Mouse (Mus musculus) hindbrain, embryonic 13.5 days (tissue): ENCODE results near the gene Zfp57. TPM values are rescaled to one million over a fixed set of nuclear protein-coding genes. Genes with fewer than 3 reads are reported as not detected.

ENCODE experiments used
- ATAC-seq: fragments of 200-750 bp; cut with Nextera tagmentation; 2 replicates; pipeline ENCODE4 v1.8.0; 2017; ENCODE audit warnings: moderate TSS enrichment; ENCODE audit not compliant: low FRiP score
- H3K27ac ChIP-seq: fragments of 300-500 bp; sonication (generic); 2 replicates; pipeline ENCODE4 v1.5.1; 2015; ENCODE audit warnings: inconsistent platforms, mild to moderate bottlenecking, moderate library complexity
- H3K27me3 ChIP-seq: fragments of 300-500 bp; sonication (generic); 2 replicates; pipeline ENCODE4 v1.6.1; 2015; ENCODE audit warnings: mild to moderate bottlenecking, inconsistent platforms
- H3K36me3 ChIP-seq: fragments of 300-500 bp; sonication (generic); 2 replicates; pipeline ENCODE4 v1.6.1; 2015; ENCODE audit warnings: mild to moderate bottlenecking, inconsistent platforms
- H3K4me1 ChIP-seq: fragments of 300-500 bp; sonication (generic); replicated peaks from 2 replicates; pipeline ENCODE4 v1.6.1; 2015; ENCODE audit warnings: inconsistent platforms
- H3K4me2 ChIP-seq: fragments of 300-500 bp; sonication (generic); 2 replicates; pipeline ENCODE4 v1.6.1; 2015; ENCODE audit warnings: inconsistent platforms, mild to moderate bottlenecking, moderate library complexity
- H3K4me3 ChIP-seq: fragments of 300-500 bp; sonication (generic); 2 replicates; pipeline ENCODE4 v1.5.1; 2015; ENCODE audit warnings: mild to moderate bottlenecking, inconsistent platforms
- H3K9ac ChIP-seq: fragments of 300-500 bp; sonication (generic); 2 replicates; pipeline ENCODE4 v1.6.1; 2015; ENCODE audit warnings: mild to moderate bottlenecking, inconsistent platforms
- H3K9me3 ChIP-seq: fragments of 300-500 bp; sonication (generic); 2 replicates; pipeline ENCODE4 v1.6.1; 2016; ENCODE audit warnings: inconsistent platforms
- WGBS: fragments of 180-500 bp; shearing (Covaris S2); methylation state at CpG from one replicate; pipeline ENCODE4 v1.1.7; 2015; 5-methylcytosine and 5-hydroxymethylcytosine counted together
- polyA plus RNA-seq: library from polyadenylated mRNA; unstranded; fragments of >200 nt; fragmentation: Nextera tagmentation; extraction: Ambion mirVana; gene quantifications from 2 replicates; pipeline ENCODE4 v1.2.1, GENCODE M21; 2015

Gene Zfp57
- polyA plus RNA-seq, 1 experiment from 2014 or later, result 287 TPM

DNA sequence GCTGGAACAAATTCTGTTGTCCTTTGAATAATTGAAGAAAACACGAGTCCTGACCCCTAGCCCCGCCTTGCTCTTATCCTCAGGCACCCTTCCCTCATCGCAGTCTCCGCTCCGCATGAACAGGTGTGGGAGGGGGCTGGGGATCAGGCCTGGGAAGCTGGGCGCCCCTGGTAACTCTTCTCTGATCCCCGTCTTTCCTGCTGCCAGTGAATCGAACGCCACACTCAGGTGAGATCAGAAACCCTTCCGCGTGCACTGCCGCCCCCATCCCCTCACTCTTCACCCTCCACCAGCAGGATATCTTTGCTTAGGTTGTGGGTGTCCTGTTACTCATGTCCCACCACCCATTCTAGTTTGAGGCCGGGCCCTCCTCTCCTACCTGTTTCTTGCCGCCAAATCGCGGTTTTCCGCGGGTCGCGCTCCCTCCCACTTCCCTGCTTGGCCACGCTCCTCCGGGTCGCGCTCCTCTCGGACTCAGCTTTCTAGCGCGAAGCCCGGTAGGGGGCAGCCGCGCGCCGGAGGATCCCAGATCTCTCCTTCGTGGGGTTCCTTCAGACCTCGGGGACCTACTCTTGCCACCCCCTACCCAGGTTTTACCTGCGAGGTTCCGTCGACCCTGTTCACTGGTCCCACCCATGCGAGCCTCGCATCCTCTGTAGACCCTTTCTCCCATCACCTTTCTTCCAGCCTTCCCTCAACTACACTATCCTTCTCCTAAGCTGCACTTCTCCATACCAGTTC is 48.8 kb downstream of the Zfp57 start:
- H3K27ac ChIP-seq, result peak overlapping the region; percentile 90
- no peaks in the 10 kb centered on the region for H3K9me3 ChIP-seq
- ATAC-seq, result peak; percentile 5
- H3K4me3 ChIP-seq, result peak overlapping the region; percentile 86
- peak overlapping the region; percentile 93 for H3K9ac ChIP-seq
- peaks cover 68% of the 10 kb centered on the region for H3K4me1 ChIP-seq
- peaks cover 16% of the 10 kb centered on the region for H3K36me3 ChIP-seq
- WGBS, result 2% methylated on average over 39 of the region's 39 CpGs
- H3K27me3 ChIP-seq, result peaks cover 4% of the 10 kb centered on the region; the same call in 1 of the 2 replicates
- peak overlapping the region; percentile 88 for H3K4me2 ChIP-seq

DNA sequence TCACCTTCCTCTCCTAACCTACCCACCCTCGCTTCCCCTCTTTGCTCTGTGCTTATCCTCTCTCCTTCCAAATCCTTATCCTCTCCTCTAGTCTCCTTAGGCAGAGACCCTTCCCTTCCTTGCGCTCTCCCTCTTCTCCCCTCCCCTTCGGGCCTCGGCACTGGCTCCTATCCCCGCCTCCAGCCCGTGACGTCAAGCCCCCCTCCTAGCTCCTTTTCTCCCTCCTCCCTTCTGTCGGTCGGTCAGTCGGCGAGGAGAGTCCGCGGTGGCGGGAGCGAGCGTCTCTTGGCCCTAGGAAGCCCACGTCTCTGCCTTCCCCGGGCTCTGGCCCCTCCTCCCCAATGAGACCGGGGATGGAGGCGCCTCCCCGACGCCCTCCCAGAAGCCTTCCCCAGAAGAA is 49.4 kb downstream of the Zfp57 start:
- Histone ChIP-seq H3K9ac (peak overlapping the region; percentile 93), H3K27me3 (peaks cover 4% of the 10 kb centered on the region; the same call in 1 of the 2 replicates), H3K9me3 (no peaks in the 10 kb centered on the region), H3K4me1 (peaks cover 64% of the 10 kb centered on the region), H3K27ac (peak overlapping the region; percentile 90), H3K4me3 (peak overlapping the region; percentile 86), H3K4me2 (peak overlapping the region; percentile 88), H3K36me3 (peaks cover 22% of the 10 kb centered on the region)
- peak; percentile 69 for ATAC-seq
- under 1% methylated on average over 22 of the region's 22 CpGs for WGBS

DNA sequence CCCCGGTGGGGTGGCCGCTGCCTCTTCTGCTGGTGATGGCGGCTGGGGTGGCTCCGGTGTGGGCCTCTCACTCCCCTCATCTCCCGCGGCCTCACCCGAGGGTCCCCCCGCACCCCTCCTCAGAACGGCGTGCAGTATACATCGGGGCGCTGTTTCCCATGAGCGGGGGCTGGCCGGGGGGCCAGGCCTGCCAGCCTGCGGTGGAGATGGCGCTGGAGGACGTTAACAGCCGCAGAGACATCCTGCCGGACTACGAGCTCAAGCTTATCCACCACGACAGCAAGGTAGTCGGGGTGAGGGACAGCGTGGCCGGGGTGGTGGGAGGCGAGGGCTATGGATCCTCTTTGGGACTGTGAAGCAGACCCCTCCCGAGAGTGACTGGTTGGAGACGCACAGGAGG is 49.9 kb downstream of the Zfp57 start:
- Histone ChIP-seq H3K9ac (peak overlapping the region; percentile 93), H3K9me3 (no peaks in the 10 kb centered on the region), H3K27ac (peak overlapping the region; percentile 90), H3K4me3 (peak overlapping the region; percentile 86), H3K27me3 (peaks cover 4% of the 10 kb centered on the region; the same call in 1 of the 2 replicates), H3K4me2 (peak overlapping the region; percentile 88), H3K4me1 (peaks cover 64% of the 10 kb centered on the region), H3K36me3 (peaks cover 27% of the 10 kb centered on the region)
- WGBS, result 2% methylated on average over 21 of the region's 27 CpGs
- ATAC-seq, result peak; percentile 23

DNA sequence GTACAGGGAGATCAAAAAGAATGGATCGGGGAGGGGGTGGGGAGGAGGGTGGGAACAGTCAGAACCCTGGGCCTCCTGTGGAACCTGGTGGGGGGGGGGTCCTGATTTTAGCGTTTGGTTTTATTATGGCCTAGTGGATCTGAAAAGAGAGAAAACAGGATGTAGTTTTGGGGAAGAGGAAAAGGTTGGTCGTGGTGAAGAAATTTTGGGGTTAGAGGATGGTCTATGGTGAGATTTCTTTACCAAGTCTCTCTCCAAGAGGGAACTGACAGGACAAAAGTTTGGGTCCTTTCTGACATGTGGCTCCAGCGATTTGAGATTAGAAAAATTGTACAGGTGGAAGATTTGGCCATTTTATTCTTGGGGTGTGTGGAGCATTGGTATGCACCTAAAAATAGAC is 50.8 kb downstream of the Zfp57 start:
- H3K4me3 ChIP-seq, result peak overlapping the region; percentile 86
- peak overlapping the region; percentile 88 for H3K4me2 ChIP-seq
- H3K4me1 ChIP-seq, result peaks cover 66% of the 10 kb centered on the region
- H3K27me3 ChIP-seq, result peaks cover 4% of the 10 kb centered on the region; the same call in 1 of the 2 replicates
- no peaks in the 10 kb centered on the region for H3K9me3 ChIP-seq
- ATAC-seq, result no peak
- no peak overlapping the region for H3K27ac ChIP-seq
- H3K9ac ChIP-seq, result peak overlapping the region; percentile 93
- 54% methylated on average over 4 of the region's 4 CpGs for WGBS
- peaks cover 36% of the 10 kb centered on the region for H3K36me3 ChIP-seq

DNA sequence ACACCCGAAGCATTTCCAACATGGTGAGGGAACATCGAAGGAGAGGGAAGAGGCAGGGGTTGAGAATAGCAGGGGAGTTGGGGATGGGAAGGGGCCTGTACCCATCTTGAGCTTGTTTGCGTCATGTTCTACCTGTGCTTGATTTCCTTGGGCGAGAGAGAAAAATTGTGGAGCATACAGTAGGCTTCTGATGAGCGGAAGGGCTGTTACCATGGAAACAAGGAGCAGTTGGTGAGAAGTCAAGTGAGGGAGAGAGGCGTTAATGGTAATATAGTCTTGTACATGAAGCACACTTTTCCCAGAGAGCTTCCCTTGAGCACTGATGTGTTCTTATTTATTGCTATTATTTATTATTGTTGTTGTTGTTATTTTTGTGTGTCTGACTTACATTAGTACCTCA is 56.0 kb downstream of the Zfp57 start:
- 73% methylated on average over 6 of the region's 6 CpGs for WGBS
- no peak overlapping the region for H3K4me2 ChIP-seq
- peaks cover 24% of the 10 kb centered on the region for H3K4me1 ChIP-seq
- H3K9me3 ChIP-seq, result no peaks in the 10 kb centered on the region
- H3K27ac ChIP-seq, result no peak overlapping the region
- H3K36me3 ChIP-seq, result peaks cover 78% of the 10 kb centered on the region
- ATAC-seq, result no peak
- no peaks in the 10 kb centered on the region for H3K27me3 ChIP-seq
- no peak overlapping the region for H3K9ac ChIP-seq
- H3K4me3 ChIP-seq, result no peak overlapping the region

Other genes starting within 250 kb of the Zfp57 start
- gene H2-M10.5, start 228.3 kb upstream of the Zfp57 start, polyA plus RNA-seq, result not detected in 2 replicates
- not detected in 2 replicates for gene H2-M10.6, start 189.0 kb upstream of the Zfp57 start, polyA plus RNA-seq
- 48.7 and 49.1 TPM in 2 replicates for gene Trim26, start 164.0 kb upstream of the Zfp57 start, polyA plus RNA-seq
- 0.40 and 0.52 TPM in 2 replicates for gene Trim15, start 134.0 kb upstream of the Zfp57 start, polyA plus RNA-seq
- 1.3 and 1.8 TPM in 2 replicates for gene Trim10, start 131.6 kb upstream of the Zfp57 start, polyA plus RNA-seq
- not detected in 2 replicates for gene Trim40, start 111.0 kb upstream of the Zfp57 start, polyA plus RNA-seq
- gene Trim31, start 103.0 kb upstream of the Zfp57 start, polyA plus RNA-seq, result not detected in 2 replicates
- 0.69 and 1.3 TPM in 2 replicates for gene Rnf39, start 58.2 kb upstream of the Zfp57 start, polyA plus RNA-seq
- 163 and 169 TPM in 2 replicates for gene Ppp1r11, start 49.4 kb upstream of the Zfp57 start, polyA plus RNA-seq
- gene Znrd1, start 42.6 kb upstream of the Zfp57 start, polyA plus RNA-seq, result 66.4 and 67.7 TPM in 2 replicates
- 5.7 and 6.3 TPM in 2 replicates for gene Znrd1as, start 42.6 kb upstream of the Zfp57 start, polyA plus RNA-seq
- gene 2410137M14Rik, start 19.9 kb upstream of the Zfp57 start, polyA plus RNA-seq, result 0.47 TPM in 1 of 2 replicates, not detected in the other
- 2.7 and 2.8 TPM in 2 replicates for gene H2-M5, start 11.6 kb upstream of the Zfp57 start, polyA plus RNA-seq
- 1.3 and 2.1 TPM in 2 replicates for gene Mog, start 22.2 kb downstream of the Zfp57 start, polyA plus RNA-seq
- 55.6 and 57.0 TPM in 2 replicates for gene Gabbr1, start 44.8 kb downstream of the Zfp57 start, polyA plus RNA-seq
- gene Olfr90, start 87.3 kb downstream of the Zfp57 start, polyA plus RNA-seq, result not detected in 2 replicates
- gene Olfr91, start 97.1 kb downstream of the Zfp57 start, polyA plus RNA-seq, result not detected in 2 replicates
- gene Olfr92, start 118.9 kb downstream of the Zfp57 start, polyA plus RNA-seq, result not detected in 2 replicates
- not detected in 2 replicates for gene Olfr93, start 160.3 kb downstream of the Zfp57 start, polyA plus RNA-seq
- not detected in 2 replicates for gene Ubd, start 192.7 kb downstream of the Zfp57 start, polyA plus RNA-seq
- gene Olfr94, start 199.8 kb downstream of the Zfp57 start, polyA plus RNA-seq, result not detected in 2 replicates
- not detected in 2 replicates for gene Olfr95, start 212.0 kb downstream of the Zfp57 start, polyA plus RNA-seq
- not detected in 2 replicates for gene Olfr96, start 219.0 kb downstream of the Zfp57 start, polyA plus RNA-seq
- gene Olfr97, start 236.2 kb downstream of the Zfp57 start, polyA plus RNA-seq, result not detected in 2 replicates